ENCODE assay signal across 24 mouse cellular contexts in genomic region chr10:52353184-52353583, GRCm38 (mm10). TPM values are rescaled to one million over a fixed set of nuclear protein-coding genes. Genes with fewer than 3 reads are reported as not detected.
DNase-seq lines count a peak whose midpoint lies in the region; ATAC-seq and TF ChIP-seq lines count a peak whose summit lies in the region.
"Had no signal": no experiment of that assay in that cellular context is flagged by ENCODE, and none has a peak within 500 bp of the region (broad histone marks: within the 10 kb centered on the region; RNA-seq: fewer than 3 reads in every experiment).

No protein-coding gene starts in this region.

- ATAC-seq in neural tube, embryonic 11.5 days (ENCODE audit: insufficient read depth, low FRiP score, low TSS enrichment), result no peak
- no peak for ATAC-seq in neural tube, embryonic 15.5 days (ENCODE audit: low FRiP score)
- ATAC-seq in embryonic facial prominence, embryonic 11.5 days (replicated peaks; ENCODE audit: insufficient number of reproducible peaks, low FRiP score, low TSS enrichment, low read depth), result no peak
- ATAC-seq: forebrain, postnatal 0 days; inflammation-experienced regulatory T-cells, adult 6 months had no signal

- TF ChIP-seq CTCF in layer of hippocampus, adult 2 months (conservative IDR thresholded peaks at IDR 0.05), result peak; percentile 37

- WGBS in neural tube, embryonic 11.5 days, result 84% methylated on average over 9 of the region's 9 CpGs
- WGBS in neural tube, embryonic 15.5 days, result 81% methylated on average over 9 of the region's 9 CpGs
- 75% methylated on average over 9 of the region's 9 CpGs for WGBS in embryonic facial prominence, embryonic 11.5 days

- DNase-seq in embryo, embryonic 10 days (ENCODE audit: low spot score), result peak; percentile 37
- no peak for DNase-seq in embryo, embryonic 9.5 days (ENCODE audit: extremely low spot score)
- no peak for DNase-seq in layer of hippocampus, adult 2 months (ENCODE audit: low spot score in 2 of 2)
- no peak for DNase-seq in layer of hippocampus, adult 9-10 months (ENCODE audit: low spot score)
- peak; percentile 25 for DNase-seq in neural tube, embryonic 11.5 days (ENCODE audit: low spot score)
- peak; percentile 12 for DNase-seq in embryonic facial prominence, embryonic 11.5 days (ENCODE audit: low spot score)
- no peak for DNase-seq in adrenal gland, postnatal 36 days
- DNase-seq: adrenal gland, adult 8-10 months; cerebellum, adult 8-10 months; forebrain, postnatal 0 days; gastrocnemius, postnatal 10 days; kidney, postnatal 25 days; liver, embryonic 13.5 days; spleen, adult 18-20 months; thymus, postnatal 36 days had no signal

- no peaks in the 10 kb centered on the region for H3K4me1 ChIP-seq in neural tube, embryonic 11.5 days (ENCODE audit: control insufficient read depth, insufficient read depth, low read length)
- H3K4me1 ChIP-seq in neural tube, embryonic 15.5 days, result no peaks in the 10 kb centered on the region
- no peaks in the 10 kb centered on the region for H3K4me1 ChIP-seq in embryonic facial prominence, embryonic 11.5 days (ENCODE audit: control insufficient read depth, insufficient read depth, low read length)
- H3K4me1 ChIP-seq: embryonic facial prominence, embryonic 12.5 days; liver, embryonic 13.5 days; stomach, embryonic 15.5 days had no signal

- H3K27ac ChIP-seq in layer of hippocampus, adult 2 months, result no peak overlapping the region
- no peak overlapping the region for H3K27ac ChIP-seq in neural tube, embryonic 11.5 days (ENCODE audit: low read depth, low read length)
- no peak overlapping the region for H3K27ac ChIP-seq in neural tube, embryonic 15.5 days (replicated peaks)
- no peak overlapping the region for H3K27ac ChIP-seq in embryonic facial prominence, embryonic 11.5 days (replicated peaks; ENCODE audit: low read depth, low read length)
- H3K27ac ChIP-seq: embryonic facial prominence, embryonic 12.5 days; liver, embryonic 13.5 days; stomach, embryonic 15.5 days had no signal

- H3K4me2 ChIP-seq in neural tube, embryonic 11.5 days (ENCODE audit: low read depth), result no peak overlapping the region
- H3K4me2 ChIP-seq in neural tube, embryonic 15.5 days, result no peak overlapping the region
- H3K4me2 ChIP-seq in embryonic facial prominence, embryonic 11.5 days (ENCODE audit: low read depth, low read length), result no peak overlapping the region
- H3K4me2 ChIP-seq: embryonic facial prominence, embryonic 12.5 days; heart, embryonic 11.5 days; liver, embryonic 13.5 days; stomach, embryonic 15.5 days had no signal

- no peak overlapping the region for H3K9ac ChIP-seq in neural tube, embryonic 11.5 days (ENCODE audit: low read length)
- no peak overlapping the region for H3K9ac ChIP-seq in neural tube, embryonic 15.5 days (replicated peaks)
- H3K9ac ChIP-seq in embryonic facial prominence, embryonic 11.5 days (replicated peaks; ENCODE audit: low read length), result no peak overlapping the region
- H3K9ac ChIP-seq: embryonic facial prominence, embryonic 12.5 days; forebrain, postnatal 0 days; liver, embryonic 13.5 days; stomach, embryonic 15.5 days had no signal

- peaks cover 8% of the 10 kb centered on the region for H3K36me3 ChIP-seq in neural tube, embryonic 11.5 days (ENCODE audit: control insufficient read depth, insufficient read depth, low read length)
- H3K36me3 ChIP-seq in neural tube, embryonic 15.5 days, result peaks cover 34% of the 10 kb centered on the region
- no peaks in the 10 kb centered on the region; the same call in 1 of the 2 replicates for H3K36me3 ChIP-seq in embryonic facial prominence, embryonic 11.5 days (replicated peaks; ENCODE audit: control insufficient read depth, insufficient read depth, low read depth, low read length)

- H3K9me3 ChIP-seq in neural tube, embryonic 11.5 days (ENCODE audit: control insufficient read depth, low read length), result no peaks in the 10 kb centered on the region
- no peaks in the 10 kb centered on the region for H3K9me3 ChIP-seq in neural tube, embryonic 15.5 days (replicated peaks)
- no peaks in the 10 kb centered on the region for H3K9me3 ChIP-seq in embryonic facial prominence, embryonic 11.5 days (replicated peaks; ENCODE audit: control insufficient read depth, low read length)
- H3K9me3 ChIP-seq: embryonic facial prominence, embryonic 12.5 days; liver, embryonic 13.5 days; stomach, embryonic 15.5 days had no signal

- no peaks in the 10 kb centered on the region for H3K27me3 ChIP-seq in neural tube, embryonic 11.5 days (ENCODE audit: control insufficient read depth, insufficient read depth, low read length)
- H3K27me3 ChIP-seq in neural tube, embryonic 15.5 days (replicated peaks), result no peaks in the 10 kb centered on the region
- no peaks in the 10 kb centered on the region for H3K27me3 ChIP-seq in embryonic facial prominence, embryonic 11.5 days (ENCODE audit: control insufficient read depth, insufficient read depth, low read length)
- H3K27me3 ChIP-seq: embryonic facial prominence, embryonic 12.5 days; liver, embryonic 13.5 days; stomach, embryonic 15.5 days had no signal

- H3K4me3 ChIP-seq in layer of hippocampus, adult 2 months, result no peak overlapping the region
- H3K4me3 ChIP-seq in neural tube, embryonic 11.5 days (ENCODE audit: low read depth, low read length), result no peak overlapping the region
- no peak overlapping the region for H3K4me3 ChIP-seq in neural tube, embryonic 15.5 days (replicated peaks)
- H3K4me3 ChIP-seq in embryonic facial prominence, embryonic 11.5 days (ENCODE audit: low read depth, low read length), result no peak overlapping the region
- H3K4me3 ChIP-seq: embryonic facial prominence, embryonic 12.5 days; liver, embryonic 13.5 days; stomach, embryonic 15.5 days had no signal

RNA-seq across cellular contexts. Expression of gene Gm26741, which starts 5.4 kb away (rescaled TPM):
- not detected for total RNA-seq in layer of hippocampus, adult 2 months (2021)
- not detected in 2 replicates for polyA plus RNA-seq in neural tube, embryonic 11.5 days (2014; fragmentation: Nextera tagmentation; extraction: Ambion mirVana)
- polyA plus RNA-seq in neural tube, embryonic 15.5 days (2015; fragmentation: Nextera tagmentation; extraction: Ambion mirVana), result not detected in 2 replicates
- polyA plus RNA-seq in embryonic facial prominence, embryonic 11.5 days (2014; fragmentation: Nextera tagmentation; extraction: Ambion mirVana), result not detected in 2 replicates
- total RNA-seq in adrenal gland, postnatal 36 days (2021), result not detected
- total RNA-seq: adrenal gland, adult 8-10 months; forebrain, postnatal 0 days; gastrocnemius, postnatal 10 days; heart, postnatal 25 days; layer of hippocampus, postnatal 25 days; left cerebral cortex, postnatal 36 days; neutrophil, adult 5-6 weeks had no signal
- polyA plus RNA-seq: embryonic facial prominence, embryonic 12.5 days; forebrain, postnatal 0 days; heart, embryonic 11.5 days; inflammation-experienced regulatory T-cells, adult 6 months; liver, embryonic 13.5 days; stomach, embryonic 15.5 days had no signal

RNA-seq across cellular contexts. Expression of gene Gopc, which starts 28.7 kb away (rescaled TPM):
- total RNA-seq in layer of hippocampus, adult 2 months (2021), result 10 to 100 TPM; 40.2 to 41.7 TPM
- polyA plus RNA-seq in neural tube, embryonic 11.5 days (2014; fragmentation: Nextera tagmentation; extraction: Ambion mirVana), result 21.6 and 21.7 TPM in 2 replicates
- polyA plus RNA-seq in neural tube, embryonic 15.5 days (2015; fragmentation: Nextera tagmentation; extraction: Ambion mirVana), result 28.7 and 30.4 TPM in 2 replicates
- 17.3 TPM in 2 replicates for polyA plus RNA-seq in embryonic facial prominence, embryonic 11.5 days (2014; fragmentation: Nextera tagmentation; extraction: Ambion mirVana)
- 10 to 100 TPM; 23.3 to 27.3 TPM for total RNA-seq in adrenal gland, postnatal 36 days (2021)

RNA-seq across cellular contexts. Expression of gene Nepn, which starts 35.6 kb away (rescaled TPM):
- not detected for total RNA-seq in layer of hippocampus, adult 2 months (2021)
- not detected in 2 replicates for polyA plus RNA-seq in neural tube, embryonic 11.5 days (2014; fragmentation: Nextera tagmentation; extraction: Ambion mirVana)
- 0.20 TPM in 1 of 2 replicates, not detected in the other for polyA plus RNA-seq in neural tube, embryonic 15.5 days (2015; fragmentation: Nextera tagmentation; extraction: Ambion mirVana)
- polyA plus RNA-seq in embryonic facial prominence, embryonic 11.5 days (2014; fragmentation: Nextera tagmentation; extraction: Ambion mirVana), result not detected in 2 replicates
- total RNA-seq in adrenal gland, postnatal 36 days (2021), result under 1 TPM; 0.13 to 0.26 TPM
- total RNA-seq: adrenal gland, adult 8-10 months; forebrain, postnatal 0 days; gastrocnemius, postnatal 10 days; layer of hippocampus, postnatal 25 days; left cerebral cortex, postnatal 36 days; neutrophil, adult 5-6 weeks had no signal
- polyA plus RNA-seq: forebrain, postnatal 0 days; inflammation-experienced regulatory T-cells, adult 6 months; liver, embryonic 13.5 days had no signal

Comparison
In these comparisons a context has a peak if more than half of its experiments do, and no peak if none do; other contexts are left out.
1. DNase-seq: peak in embryo, embryonic 10 days (single experiment), neural tube, embryonic 11.5 days (single experiment) and embryonic facial prominence, embryonic 11.5 days (single experiment); none in embryo, embryonic 9.5 days (single experiment), layer of hippocampus, adult 2 months (0 of 2), layer of hippocampus, adult 9-10 months (single experiment) and adrenal gland, postnatal 36 days (0 of 2).